Mouse (Mus musculus) liver, adult 2 months (tissue): Measurements from ENCODE around the gene Poldip2.

Source experiments
- CTCF ChIP-seq: fragments of 200-500 bp; IDR thresholded peaks from 2 replicates; pipeline ENCODE4 v1.5.1; 2011; ENCODE audit warnings: low read depth, low read length, control low read depth
- POLR2A ChIP-seq: fragments of 200-500 bp; IDR thresholded peaks from 2 replicates; pipeline ENCODE4 v1.6.1; 2011; ENCODE audit warnings: low read length, control low read depth; ENCODE audit not compliant: insufficient read depth; ENCODE audit errors: extremely low read depth

- TF ChIP-seq POLR2A (no peak), CTCF (peak; percentile 68)
These were observed 48.5 kb downstream of the Poldip2 start for GRCm38 (mm10) chr11:78560447-78560846.
